In genomic region chr16:95827402-95827737, GRCm38 (mm10) we compare ENCODE assay signal across 9 mouse cellular contexts.
A peak's percentile ranks its signal among the peaks of the same experiment; 100 is the strongest.
DNase-seq lines count a peak whose midpoint lies in the region; ATAC-seq and TF ChIP-seq lines count a peak whose summit lies in the region.
"Had no signal": no experiment of that assay in that cellular context is flagged by ENCODE, and none has a peak within 500 bp of the region (broad histone marks: within the 10 kb centered on the region; RNA-seq: fewer than 3 reads in every experiment).

No protein-coding gene starts in this region.

- H3K9ac ChIP-seq in embryonic facial prominence, embryonic 13.5 days: no peak overlapping the region

- H3K36me3 ChIP-seq in embryonic facial prominence, embryonic 13.5 days: no peaks in the 10 kb centered on the region
- H3K36me3 ChIP-seq in embryonic facial prominence, embryonic 10.5 days (replicated peaks): no peaks in the 10 kb centered on the region
- no peaks in the 10 kb centered on the region for H3K36me3 ChIP-seq in macrophage (ENCODE audit: inconsistent target)
- H3K36me3 ChIP-seq: forebrain, embryonic 10.5 days had no signal

- no peaks in the 10 kb centered on the region; the same call in 1 of the 2 replicates for H3K27me3 ChIP-seq in embryonic facial prominence, embryonic 13.5 days
- H3K27me3 ChIP-seq in embryonic facial prominence, embryonic 10.5 days (replicated peaks; ENCODE audit: low read depth, poor library complexity, severe bottlenecking): no peaks in the 10 kb centered on the region
- H3K27me3 ChIP-seq in cerebellum, adult 2 months (ENCODE audit: control insufficient read depth, insufficient read depth, low read length): no peaks in the 10 kb centered on the region

- H3K4me2 ChIP-seq in embryonic facial prominence, embryonic 13.5 days: no peak overlapping the region

- H3K4me1 ChIP-seq in embryonic facial prominence, embryonic 13.5 days: peaks cover 44% of the 10 kb centered on the region
- H3K4me1 ChIP-seq in embryonic facial prominence, embryonic 10.5 days: peaks cover 45% of the 10 kb centered on the region
- H3K4me1 ChIP-seq in bone marrow, adult 2 months (ENCODE audit: control insufficient read depth, insufficient read depth, low read length): peaks cover 5% of the 10 kb centered on the region; the same call in 1 of the 2 replicates
- H3K4me1 ChIP-seq in cerebellum, adult 2 months (ENCODE audit: control insufficient read depth, insufficient read depth, low read length): peaks cover 6% of the 10 kb centered on the region

- no peak for ATAC-seq in embryonic facial prominence, embryonic 13.5 days (ENCODE audit: insufficient number of reproducible peaks, insufficient read depth, low FRiP score, low TSS enrichment, low read depth)

- no peak for TF ChIP-seq CTCF in bone marrow, adult 2 months (IDR thresholded peaks at IDR 0.05; ENCODE audit: control insufficient read depth, insufficient read depth, low read length)
- no peak for TF ChIP-seq CTCF in cerebellum, adult 2 months (IDR thresholded peaks at IDR 0.05; ENCODE audit: borderline replicate concordance, insufficient read depth, low read depth, low read length)

- peak overlapping the region; percentile 28; the same call in 1 of the 2 replicates for H3K27ac ChIP-seq in embryonic facial prominence, embryonic 13.5 days
- H3K27ac ChIP-seq in embryonic facial prominence, embryonic 10.5 days (replicated peaks): no peak overlapping the region
- H3K27ac ChIP-seq in bone marrow, adult 2 months (ENCODE audit: control insufficient read depth, insufficient read depth, low read depth, low read length, poor library complexity): peak overlapping the region; percentile 82; the same call in 1 of the 2 replicates
- H3K27ac ChIP-seq in macrophage: peak overlapping the region; percentile 79
- H3K27ac ChIP-seq in cerebellum, adult 2 months (ENCODE audit: insufficient read depth, low read length): no peak overlapping the region
- H3K27ac ChIP-seq: forebrain, embryonic 10.5 days had no signal

- 48% methylated on average over 6 of the region's 6 CpGs for WGBS in embryonic facial prominence, embryonic 13.5 days
- 79% methylated on average over 6 of the region's 6 CpGs for WGBS in embryonic facial prominence, embryonic 10.5 days
- WGBS in bone marrow, adult 2 months: 0% methylated on average over 6 of the region's 6 CpGs
- WGBS in macrophage (ENCODE audit: missing documents): 0% methylated on average over 5 of the region's 6 CpGs
- WGBS in cerebellum, adult 2 months: 71% methylated on average over 6 of the region's 6 CpGs

- no peaks in the 10 kb centered on the region for H3K79me2 ChIP-seq in macrophage (ENCODE audit: inconsistent target)

- TF ChIP-seq POLR2A in bone marrow, adult 2 months (IDR thresholded peaks at IDR 0.05; ENCODE audit: borderline replicate concordance, control insufficient read depth, low read depth, low read length): no peak
- TF ChIP-seq POLR2A in cerebellum, adult 2 months (IDR thresholded peaks at IDR 0.05; ENCODE audit: borderline replicate concordance, insufficient read depth, low read length): no peak

- no peak overlapping the region for H3K4me3 ChIP-seq in embryonic facial prominence, embryonic 13.5 days
- no peak overlapping the region for H3K4me3 ChIP-seq in embryonic facial prominence, embryonic 10.5 days
- H3K4me3 ChIP-seq in bone marrow, adult 2 months (replicated peaks; ENCODE audit: control insufficient read depth, low read depth, low read length): no peak overlapping the region
- no peak overlapping the region for H3K4me3 ChIP-seq in macrophage (ENCODE audit: inconsistent target)
- no peak overlapping the region for H3K4me3 ChIP-seq in cerebellum, adult 2 months (replicated peaks; ENCODE audit: insufficient read depth, low read depth, low read length)
- H3K4me3 ChIP-seq: forebrain, embryonic 10.5 days had no signal

- DNase-seq in embryonic facial prominence, embryonic 10.5 days (ENCODE audit: low spot score): no peak
- peak; percentile 40 for DNase-seq in 3134 (ENCODE audit: extremely low read depth, insufficient read length, low spot score)
- DNase-seq in adrenal gland, postnatal 4 days (ENCODE audit: low spot score in 2 of 2): no peak
- no peak for DNase-seq in urinary bladder, adult 18-20 months (ENCODE audit: low spot score in 2 of 2)
- no peak for DNase-seq in cerebellum, adult 2 months

- no peaks in the 10 kb centered on the region for H3K9me3 ChIP-seq in embryonic facial prominence, embryonic 13.5 days
- H3K9me3 ChIP-seq in embryonic facial prominence, embryonic 10.5 days: no peaks in the 10 kb centered on the region
- H3K9me3 ChIP-seq: forebrain, embryonic 10.5 days had no signal

Comparison
In these comparisons a context has a peak if more than half of its experiments do, and no peak if none do; other contexts are left out.
1. H3K27ac ChIP-seq: peak in embryonic facial prominence, embryonic 13.5 days (single experiment), bone marrow, adult 2 months (single experiment) and macrophage (single experiment); none in embryonic facial prominence, embryonic 10.5 days (single experiment) and cerebellum, adult 2 months (single experiment).